10 mouse cellular contexts compared by ENCODE assay signal in the genomic region with DNA sequence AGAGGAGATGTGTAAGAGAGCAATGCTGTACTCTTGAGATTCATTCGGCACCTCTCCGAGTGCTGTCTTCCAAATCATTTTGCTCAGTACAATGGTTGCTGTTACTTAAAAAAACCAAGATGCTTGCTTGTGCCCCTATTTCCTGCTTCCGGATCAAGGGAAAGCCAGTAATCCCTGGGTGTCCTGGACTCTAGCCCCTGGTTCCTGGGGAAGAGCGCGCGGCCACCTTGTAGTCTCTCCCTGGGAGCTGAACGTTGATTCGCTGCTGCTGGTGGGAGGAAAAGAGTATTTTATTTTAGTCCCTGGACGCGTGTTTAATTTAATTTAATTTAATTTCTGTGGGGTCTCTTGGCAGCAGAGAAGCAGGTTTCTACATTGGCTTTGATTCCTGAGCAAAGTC. TPM values are rescaled to one million over a fixed set of nuclear protein-coding genes. Genes with fewer than 3 reads are reported as not detected.
DNase-seq lines count a peak whose midpoint lies in the region; ATAC-seq and TF ChIP-seq lines count a peak whose summit lies in the region.
"Had no signal": no experiment of that assay in that cellular context is flagged by ENCODE, and none has a peak within 500 bp of the region (broad histone marks: within the 10 kb centered on the region; RNA-seq: fewer than 3 reads in every experiment).

No protein-coding gene starts in this region.

- peaks cover 12% of the 10 kb centered on the region for H3K4me1 ChIP-seq in kidney, embryonic 15.5 days
- no peaks in the 10 kb centered on the region; the same call in 1 of the 2 replicates for H3K4me1 ChIP-seq in forebrain, embryonic 11.5 days (replicated peaks; ENCODE audit: control insufficient read depth, insufficient read depth, low read length)
- peaks cover 5% of the 10 kb centered on the region; the same call in 1 of the 2 replicates for H3K4me1 ChIP-seq in limb, embryonic 14.5 days (ENCODE audit: control insufficient read depth, insufficient read depth, low read length)
- no peaks in the 10 kb centered on the region; the same call in 1 of the 2 replicates for H3K4me1 ChIP-seq in olfactory bulb, adult 2 months (ENCODE audit: control insufficient read depth, insufficient read depth, low read length)

- no peak overlapping the region for H3K27ac ChIP-seq in kidney, embryonic 15.5 days
- peak overlapping the region; percentile 75; the same call in 1 of the 2 replicates for H3K27ac ChIP-seq in forebrain, embryonic 11.5 days (ENCODE audit: low read depth, low read length)
- no peak overlapping the region for H3K27ac ChIP-seq in limb, embryonic 14.5 days (replicated peaks; ENCODE audit: low read depth, low read length)
- peak overlapping the region; percentile 99 for H3K27ac ChIP-seq in olfactory bulb, adult 2 months (ENCODE audit: insufficient read depth, low read depth, low read length)

- no peak for TF ChIP-seq POLR2A in limb, embryonic 14.5 days (IDR thresholded peaks at IDR 0.05; ENCODE audit: borderline replicate concordance, extremely low read depth, insufficient read depth, insufficient read length)
- no peak for TF ChIP-seq POLR2A in olfactory bulb, adult 2 months (IDR thresholded peaks at IDR 0.05; ENCODE audit: insufficient read depth, low read depth, low read length)

- no peaks in the 10 kb centered on the region for H3K36me3 ChIP-seq in kidney, embryonic 15.5 days
- H3K36me3 ChIP-seq in forebrain, embryonic 11.5 days (ENCODE audit: control insufficient read depth, insufficient read depth, low read length), result no peaks in the 10 kb centered on the region
- H3K36me3 ChIP-seq in limb, embryonic 14.5 days (ENCODE audit: control insufficient read depth, insufficient read depth, low read length), result no peaks in the 10 kb centered on the region

- WGBS in kidney, embryonic 15.5 days, result 4% methylated on average over 10 of the region's 10 CpGs
- 1% methylated on average over 10 of the region's 10 CpGs for WGBS in forebrain, embryonic 11.5 days
- WGBS in limb, embryonic 14.5 days, result 3% methylated on average over 10 of the region's 10 CpGs
- 1% methylated on average over 10 of the region's 10 CpGs for WGBS in olfactory bulb, adult 2 months

- H3K9me3 ChIP-seq in kidney, embryonic 15.5 days (replicated peaks), result no peaks in the 10 kb centered on the region
- no peaks in the 10 kb centered on the region for H3K9me3 ChIP-seq in forebrain, embryonic 11.5 days (ENCODE audit: control insufficient read depth, low read length)
- no peaks in the 10 kb centered on the region for H3K9me3 ChIP-seq in limb, embryonic 14.5 days (ENCODE audit: control insufficient read depth, low read length)

- ATAC-seq in kidney, embryonic 15.5 days (replicated peaks; ENCODE audit: low FRiP score), result no peak
- no peak for ATAC-seq in forebrain, embryonic 11.5 days (replicated peaks; ENCODE audit: low FRiP score)
- ATAC-seq in limb, embryonic 14.5 days (ENCODE audit: low FRiP score, low read depth), result no peak

- DNase-seq in kidney, adult 8-10 months, result no peak
- peak; percentile 62 for DNase-seq in forebrain, embryonic 11.5 days (ENCODE audit: low spot score)
- no peak for DNase-seq in limb, embryonic 14.5 days (ENCODE audit: low spot score)
- no peak for DNase-seq in left cerebral cortex, postnatal 36 days (ENCODE audit: low spot score in 2 of 2)
- no peak for DNase-seq in urinary bladder, adult 2 months (ENCODE audit: low spot score)
- no peak for DNase-seq in testis, postnatal 10 days (ENCODE audit: low spot score)

- peak overlapping the region; percentile 44 for H3K4me3 ChIP-seq in kidney, embryonic 15.5 days (replicated peaks)
- peak overlapping the region; percentile 43 for H3K4me3 ChIP-seq in forebrain, embryonic 11.5 days (ENCODE audit: low read depth, low read length)
- peak overlapping the region; percentile 44 for H3K4me3 ChIP-seq in limb, embryonic 14.5 days (replicated peaks; ENCODE audit: low read length)
- H3K4me3 ChIP-seq in olfactory bulb, adult 2 months (ENCODE audit: insufficient read depth, low read depth, low read length), result peak overlapping the region; percentile 58

- peaks cover 83% of the 10 kb centered on the region for H3K27me3 ChIP-seq in kidney, embryonic 15.5 days
- H3K27me3 ChIP-seq in forebrain, embryonic 11.5 days (ENCODE audit: control insufficient read depth, insufficient read depth, low read length), result peaks cover 16% of the 10 kb centered on the region
- H3K27me3 ChIP-seq in limb, embryonic 14.5 days (ENCODE audit: control insufficient read depth, insufficient read depth, low read length), result peaks cover 73% of the 10 kb centered on the region

- TF ChIP-seq CTCF in olfactory bulb, adult 2 months (IDR thresholded peaks at IDR 0.05; ENCODE audit: insufficient read depth, low read depth, low read length), result no peak

- intact Hi-C loops in left cerebral cortex, postnatal 36 days (cut with DNase I), result loop anchor here (2.0 to 10.0 kb wide), 4 partner anchors 18 to 1470 kb away; partner anchors contain the start of gene Sp4

- peak overlapping the region; percentile 73 for H3K4me2 ChIP-seq in kidney, embryonic 15.5 days
- peak overlapping the region; percentile 57 for H3K4me2 ChIP-seq in forebrain, embryonic 11.5 days (ENCODE audit: low read depth, low read length, severe bottlenecking)
- peak overlapping the region; percentile 71 for H3K4me2 ChIP-seq in limb, embryonic 14.5 days (replicated peaks; ENCODE audit: low read depth, low read length, severe bottlenecking)

- no peak overlapping the region for H3K9ac ChIP-seq in kidney, embryonic 15.5 days
- H3K9ac ChIP-seq in forebrain, embryonic 11.5 days (ENCODE audit: low read length), result peak overlapping the region; percentile 58; the same call in 1 of the 2 replicates
- H3K9ac ChIP-seq in limb, embryonic 14.5 days (ENCODE audit: low read depth, low read length, severe bottlenecking), result no peak overlapping the region

RNA-seq across cellular contexts. Expression of gene Sp8, which starts 8.3 kb away (rescaled TPM):
- polyA plus RNA-seq in kidney, embryonic 15.5 days (2015; fragmentation: Nextera tagmentation; extraction: Ambion mirVana), result not detected in 2 replicates
- 21.5 and 24.0 TPM in 2 replicates for polyA plus RNA-seq in forebrain, embryonic 11.5 days (2014; fragmentation: Nextera tagmentation; extraction: Ambion mirVana)
- polyA plus RNA-seq in limb, embryonic 14.5 days (2012; rRNA removed), result 1.7 and 2.0 TPM in 2 replicates
- polyA plus RNA-seq in limb, embryonic 14.5 days (2014; fragmentation: Nextera tagmentation; extraction: Ambion mirVana), result 3.8 and 4.1 TPM in 2 replicates
- polyA plus RNA-seq in olfactory bulb, adult 2 months (2012; ENCODE audit: insufficient read depth, insufficient read length, low replicate concordance, missing spikeins), result not detected in 2 replicates
- total RNA-seq in left cerebral cortex, postnatal 36 days (2021), result 1 to 10 TPM; 1.7 to 3.9 TPM
- polyA plus RNA-seq in urinary bladder, adult 2 months (2012; rRNA removed), result 0.04 TPM in 2 replicates
- total RNA-seq: gastrocnemius, adult 8-10 months had no signal
- polyA plus RNA-seq: testis, adult 2 months had no signal

Comparison
In these comparisons a context has a peak if more than half of its experiments do, and no peak if none do; other contexts are left out.
1. H3K27ac ChIP-seq: peak in forebrain, embryonic 11.5 days (single experiment) and olfactory bulb, adult 2 months (single experiment); none in kidney, embryonic 15.5 days (single experiment) and limb, embryonic 14.5 days (single experiment).
2. Peak in every context shown above with its lines, with median percentiles within 50 percentile points of each other: H3K4me2 ChIP-seq and H3K4me3 ChIP-seq.